Mouse (Mus musculus): ENCODE results near the gene Snta1.
"Not testable (repeated sequence)": the region's sequence is repeated elsewhere in the genome, so short reads cannot be mapped to it uniquely, and the experiment has no call there.

Snta1 gene

GRCm38 (mm10) chr2:154372151-154372829, 35.6 kb downstream of the Snta1 start:
- DNase-seq = peak; percentile 85

DNA sequence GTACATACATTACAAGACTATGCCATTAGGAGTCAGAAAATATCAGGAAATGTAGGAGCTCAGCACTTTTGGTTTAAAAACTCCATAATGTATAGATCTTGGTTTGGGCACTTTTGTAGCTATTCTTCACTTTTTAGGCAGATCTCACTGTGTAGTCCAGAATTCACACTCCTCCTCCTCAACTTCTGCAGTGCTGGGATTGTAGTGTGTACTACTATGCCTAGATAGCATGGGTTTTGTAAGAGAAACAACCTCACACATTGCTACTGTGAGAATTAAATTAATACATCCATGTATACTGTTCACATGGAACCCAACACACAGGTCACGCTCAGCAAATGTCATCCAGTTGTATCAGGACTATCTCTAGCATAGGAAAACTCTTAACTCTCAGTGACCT, 40.4 kb downstream of the Snta1 start:
- no peak for DNase-seq

DNA sequence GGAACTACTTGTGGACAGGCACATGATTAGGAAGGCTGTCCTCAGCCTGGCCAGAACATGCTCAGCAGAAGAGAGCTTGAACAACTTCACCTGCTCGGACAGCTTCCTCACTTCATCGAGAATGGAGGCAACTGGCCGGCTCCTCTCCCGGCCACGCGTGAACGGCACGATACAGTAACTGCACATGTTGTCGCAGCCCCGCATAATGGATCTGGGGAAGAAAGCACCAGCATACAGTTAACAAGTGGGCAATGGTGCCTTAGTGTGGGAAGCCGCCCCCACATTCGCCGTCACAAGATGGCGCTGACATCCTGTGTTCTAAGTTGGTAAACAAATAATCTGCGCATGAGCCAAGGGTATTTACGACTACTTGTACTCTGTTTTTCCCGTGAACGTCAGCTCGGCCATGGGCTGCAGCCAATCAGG, 53.9 kb downstream of the Snta1 start:
- not testable (repeated sequence) for DNase-seq

DNA sequence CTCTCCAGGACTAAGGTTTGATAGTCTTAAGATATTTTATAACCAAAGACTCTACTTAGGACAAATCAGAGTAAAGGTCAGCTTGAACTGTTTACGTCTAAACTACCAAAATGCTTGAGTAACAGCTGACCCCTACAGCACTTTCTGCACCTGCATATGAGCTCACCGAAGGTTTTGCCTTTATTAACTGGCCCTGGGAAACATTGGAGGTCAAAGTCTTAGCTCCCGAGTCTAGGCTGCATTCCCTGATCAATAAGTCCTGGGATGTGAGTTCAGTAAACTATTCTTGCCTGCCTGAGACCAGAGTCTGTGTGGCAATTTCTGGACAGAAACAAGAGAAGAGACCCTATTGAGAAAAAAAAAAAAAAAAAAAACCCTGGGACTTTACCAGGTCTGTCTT, 59.7 kb downstream of the Snta1 start:
- no peak for DNase-seq

GRCm38 (mm10) chr2:154339356-154339755, 68.5 kb downstream of the Snta1 start:
- no peak for DNase-seq

DNA sequence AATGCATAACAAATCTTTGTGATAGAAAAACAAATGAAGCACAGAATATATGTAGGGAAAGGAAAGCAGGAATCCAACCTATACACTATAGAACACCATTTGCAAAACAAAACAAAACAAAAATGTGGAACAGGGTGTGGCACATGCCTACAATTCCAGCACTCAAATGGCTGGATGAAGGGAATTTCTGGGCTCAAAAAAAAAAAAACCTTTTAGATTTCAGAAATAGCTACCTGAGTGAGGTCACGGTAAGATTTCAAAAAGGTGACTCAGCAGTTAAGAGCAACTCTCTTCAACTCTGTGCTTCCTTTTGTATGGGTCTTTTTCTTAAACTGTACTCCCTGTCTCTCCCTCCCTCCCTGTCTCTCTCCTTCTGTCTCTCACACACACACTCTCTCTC, 69.7 kb downstream of the Snta1 start:
- no peak for DNase-seq

DNA sequence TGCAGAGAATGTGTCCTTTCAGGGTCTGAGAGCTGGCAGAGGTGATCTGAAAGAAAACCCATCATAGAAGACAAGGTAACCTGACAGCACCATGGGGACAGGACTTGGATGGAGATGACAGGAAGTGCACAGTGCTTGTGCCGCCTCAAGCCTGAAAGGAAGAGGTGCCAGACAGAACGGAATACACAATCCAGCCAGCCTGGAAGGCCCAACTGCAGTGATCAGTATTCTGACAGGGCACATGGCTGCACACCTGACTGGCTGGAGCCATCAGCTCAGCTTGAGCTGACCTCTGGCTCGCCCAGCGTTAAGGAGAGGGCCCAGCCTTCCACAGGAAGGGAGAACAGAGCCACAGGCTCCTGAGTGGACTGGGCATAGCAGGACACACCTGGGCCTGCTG, 72.3 kb downstream of the Snta1 start:
- no peak for DNase-seq

DNA sequence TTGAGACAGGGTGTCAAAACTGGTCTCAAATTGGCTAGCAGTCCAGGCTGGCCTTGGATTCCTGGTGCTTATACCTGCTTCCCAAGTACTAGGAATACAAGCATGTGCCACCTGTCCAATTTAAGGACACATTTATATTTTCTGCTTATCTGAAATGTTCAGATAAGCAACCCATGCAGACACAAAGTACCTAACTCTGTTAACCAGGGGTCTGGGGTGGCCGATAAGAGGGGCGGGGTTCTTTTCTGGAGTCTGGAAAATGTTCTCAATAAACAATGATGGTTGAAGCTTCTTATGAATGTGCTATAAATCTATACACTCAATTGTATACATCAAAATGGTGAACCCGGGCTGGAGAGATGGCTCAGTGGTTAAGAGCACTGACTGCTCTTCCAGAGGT, 81.0 kb downstream of the Snta1 start:
- DNase-seq = no peak

Data from cerebellum, adult 9-11 months (tissue).